Comparison of ENCODE assay signal across 11 mouse cellular contexts in genomic region chr1:152614743-152615380, GRCm38 (mm10).
A peak's percentile ranks its signal among the peaks of the same experiment; 100 is the strongest.
DNase-seq lines count a peak whose midpoint lies in the region; ATAC-seq and TF ChIP-seq lines count a peak whose summit lies in the region.
"Had no signal": no experiment of that assay in that cellular context is flagged by ENCODE, and none has a peak within 500 bp of the region (broad histone marks: within the 10 kb centered on the region; RNA-seq: fewer than 3 reads in every experiment).

No protein-coding gene starts in this region.

- no peak overlapping the region for H3K4me2 ChIP-seq in lung, embryonic 14.5 days
- peak overlapping the region; percentile 31 for H3K4me2 ChIP-seq in liver, embryonic 15.5 days
- H3K4me2 ChIP-seq in midbrain, embryonic 15.5 days: no peak overlapping the region
- H3K4me2 ChIP-seq: hindbrain, embryonic 15.5 days; midbrain, embryonic 13.5 days had no signal

- peak; percentile 92 for DNase-seq in heart, adult 11 months
- DNase-seq in heart, postnatal 4 days: no peak
- DNase-seq in lung, embryonic 14.5 days: no peak
- DNase-seq in lung, adult 18-20 months: no peak
- DNase-seq in kidney, adult 9 months: peak; percentile 88
- DNase-seq: right cerebral cortex, postnatal 4 days had no signal

- 51% methylated on average over 7 of the region's 7 CpGs for WGBS in lung, embryonic 14.5 days
- WGBS in liver, embryonic 15.5 days (ENCODE audit: insufficient replicate concordance): 49% methylated on average over 7 of the region's 7 CpGs
- 61% methylated on average over 7 of the region's 7 CpGs for WGBS in midbrain, embryonic 15.5 days

- peak overlapping the region; percentile 58 for H3K27ac ChIP-seq in lung, embryonic 14.5 days (ENCODE audit: low read depth)
- peak overlapping the region; percentile 74 for H3K27ac ChIP-seq in liver, embryonic 15.5 days (replicated peaks)
- H3K27ac ChIP-seq in midbrain, embryonic 15.5 days: no peak overlapping the region
- H3K27ac ChIP-seq: hindbrain, embryonic 15.5 days; midbrain, embryonic 13.5 days had no signal

- H3K9ac ChIP-seq in lung, embryonic 14.5 days: no peak overlapping the region
- H3K9ac ChIP-seq in liver, embryonic 15.5 days: peak overlapping the region; percentile 30; the same call in 1 of the 2 replicates
- H3K9ac ChIP-seq in midbrain, embryonic 15.5 days: no peak overlapping the region
- H3K9ac ChIP-seq: hindbrain, embryonic 15.5 days; midbrain, embryonic 13.5 days had no signal

- no peak overlapping the region for H3K4me3 ChIP-seq in lung, embryonic 14.5 days (ENCODE audit: low read depth, low read length)
- 0 out of 2 replicates have a peak overlapping the region, but pooled peaks have one; percentile 6 for H3K4me3 ChIP-seq in liver, embryonic 15.5 days (replicated peaks)
- H3K4me3 ChIP-seq in midbrain, embryonic 15.5 days: no peak overlapping the region
- H3K4me3 ChIP-seq: hindbrain, embryonic 15.5 days; midbrain, embryonic 13.5 days had no signal

- H3K9me3 ChIP-seq in lung, embryonic 14.5 days (ENCODE audit: low read depth, low read length): no peaks in the 10 kb centered on the region
- H3K9me3 ChIP-seq in liver, embryonic 15.5 days (replicated peaks): 0 out of 2 replicates have a peak, but pooled peaks cover 3% of the 10 kb centered on the region
- H3K9me3 ChIP-seq in midbrain, embryonic 15.5 days: no peaks in the 10 kb centered on the region
- H3K9me3 ChIP-seq: hindbrain, embryonic 15.5 days; midbrain, embryonic 13.5 days had no signal

- TF ChIP-seq CTCF in lung, embryonic 14.5 days (IDR thresholded peaks at IDR 0.05; ENCODE audit: low read depth): no peak

- peaks cover 30% of the 10 kb centered on the region; the same call in 1 of the 2 replicates for H3K36me3 ChIP-seq in lung, embryonic 14.5 days (ENCODE audit: insufficient read depth)
- 0 out of 2 replicates have a peak, but pooled peaks cover 3% of the 10 kb centered on the region for H3K36me3 ChIP-seq in liver, embryonic 15.5 days (replicated peaks)
- H3K36me3 ChIP-seq in midbrain, embryonic 15.5 days (replicated peaks): no peaks in the 10 kb centered on the region
- H3K36me3 ChIP-seq: hindbrain, embryonic 15.5 days; midbrain, embryonic 13.5 days had no signal

- no peaks in the 10 kb centered on the region for H3K27me3 ChIP-seq in lung, embryonic 14.5 days (ENCODE audit: insufficient read depth, low read length)
- peaks cover 35% of the 10 kb centered on the region for H3K27me3 ChIP-seq in liver, embryonic 15.5 days
- no peaks in the 10 kb centered on the region for H3K27me3 ChIP-seq in midbrain, embryonic 15.5 days (replicated peaks)
- H3K27me3 ChIP-seq: hindbrain, embryonic 15.5 days; midbrain, embryonic 13.5 days had no signal

- ATAC-seq in lung, embryonic 14.5 days (ENCODE audit: insufficient read depth): no peak
- peak; percentile 63 for ATAC-seq in liver, embryonic 15.5 days (ENCODE audit: insufficient read depth)
- no peak for ATAC-seq in CD4-positive, CD25-positive, alpha-beta regulatory T cell, adult 4 months
- no peak for ATAC-seq in midbrain, embryonic 15.5 days (replicated peaks)
- ATAC-seq: midbrain, embryonic 13.5 days had no signal

- H3K4me1 ChIP-seq in lung, embryonic 14.5 days (ENCODE audit: insufficient read depth): peaks cover 40% of the 10 kb centered on the region
- H3K4me1 ChIP-seq in liver, embryonic 15.5 days (replicated peaks): peaks cover 74% of the 10 kb centered on the region
- no peaks in the 10 kb centered on the region for H3K4me1 ChIP-seq in midbrain, embryonic 15.5 days

Comparison
In these comparisons a context has a peak if more than half of its experiments do, and no peak if none do; other contexts are left out.
1. DNase-seq: peak in heart, adult 11 months (single experiment) and kidney, adult 9 months (single experiment); none in heart, postnatal 4 days (single experiment), lung, embryonic 14.5 days (single experiment) and lung, adult 18-20 months (0 of 2).